Mouse (Mus musculus): ENCODE results near the gene Arl4a. TPM values are rescaled to one million over a fixed set of nuclear protein-coding genes. Genes with fewer than 3 reads are reported as not detected.

Gene Arl4a
- polyA plus RNA-seq, 3 experiments from 2014 or later: 83.7 to 93.0 (median 88.4) TPM

DNA sequence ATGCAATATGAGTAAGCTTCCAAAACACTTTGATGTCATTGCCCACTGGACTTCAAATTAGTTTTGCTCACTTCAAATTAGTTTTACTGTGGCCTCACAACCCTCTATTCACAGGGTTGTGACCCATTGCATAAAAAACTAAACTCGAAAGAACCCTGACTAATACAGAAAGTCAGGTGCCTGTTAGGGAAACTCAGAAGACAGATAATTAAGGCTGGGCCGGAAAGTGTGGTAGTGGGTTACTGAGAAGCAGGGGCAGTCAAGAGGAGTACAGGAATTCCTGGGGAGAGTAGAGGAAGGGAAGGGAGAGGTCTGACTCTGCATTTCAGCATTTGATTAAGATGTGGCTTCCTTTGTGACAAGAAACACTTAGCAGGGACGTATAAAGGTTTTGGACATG lies 29.4 kb downstream of the Arl4a start:
- peak; percentile 49 for ATAC-seq

- no peak for ATAC-seq
Observed at GRCm38 (mm10) chr12:40004766-40005165, 33.1 kb downstream of the Arl4a start.

GRCm38 (mm10) chr12:39998853-39999195 lies 39.0 kb downstream of the Arl4a start:
- ATAC-seq: no peak

GRCm38 (mm10) chr12:39998070-39998852 lies 39.6 kb downstream of the Arl4a start:
- ATAC-seq: no peak

DNA sequence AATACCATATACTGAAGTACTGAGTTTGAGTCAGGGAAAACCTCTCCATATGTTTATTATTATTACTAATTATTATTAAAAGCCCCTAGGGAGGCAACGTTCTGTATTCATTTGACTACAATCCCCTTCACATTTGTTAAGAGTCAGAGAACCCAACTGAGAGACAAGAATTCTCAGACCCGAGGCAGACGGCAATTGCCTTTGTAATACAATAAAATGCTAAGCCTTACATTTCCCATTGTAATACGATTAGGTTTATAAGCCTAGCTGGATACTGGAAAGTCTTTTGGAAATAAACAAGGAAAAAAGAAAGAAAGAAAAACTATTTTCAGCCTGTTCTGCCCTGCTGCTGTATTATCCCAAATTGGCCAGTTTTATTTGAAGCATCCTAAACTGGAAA lies 40.2 kb downstream of the Arl4a start:
- no peak for ATAC-seq

- no peak for ATAC-seq
Observed at GRCm38 (mm10) chr12:39996015-39996414, 41.8 kb downstream of the Arl4a start.

- ATAC-seq: no peak
Observed at GRCm38 (mm10) chr12:39995609-39996008, 42.2 kb downstream of the Arl4a start.

DNA sequence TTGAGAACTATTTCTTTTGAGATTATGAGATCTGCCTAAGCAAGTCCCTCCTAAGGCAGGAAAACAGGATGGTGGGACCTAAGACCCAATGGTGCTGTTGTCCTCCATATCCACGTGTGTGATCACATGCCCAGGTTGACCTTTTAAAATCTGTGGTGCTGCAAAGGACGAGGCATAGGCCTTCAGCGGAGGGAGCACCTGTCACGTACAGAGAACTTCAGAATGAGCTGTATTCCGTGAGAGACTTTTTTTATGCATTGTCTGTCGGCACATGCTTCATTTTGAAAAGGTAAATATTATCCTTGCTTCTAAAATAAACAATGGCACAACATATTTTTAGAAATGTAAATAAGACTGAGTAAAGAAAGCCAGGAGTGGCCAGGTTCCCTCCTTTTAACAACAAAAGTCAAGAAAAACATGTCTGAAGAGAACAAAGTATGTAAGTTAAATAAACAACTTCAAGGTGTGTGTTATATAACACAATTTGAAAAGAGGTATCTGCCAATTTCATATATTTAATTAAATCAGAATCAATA lies 45.0 kb downstream of the Arl4a start:
- ATAC-seq: no peak

- ATAC-seq: no peak
Observed at GRCm38 (mm10) chr12:39990830-39991780, 46.7 kb downstream of the Arl4a start.

GRCm38 (mm10) chr12:39989136-39989535 lies 48.7 kb downstream of the Arl4a start:
- no peak for ATAC-seq

DNA sequence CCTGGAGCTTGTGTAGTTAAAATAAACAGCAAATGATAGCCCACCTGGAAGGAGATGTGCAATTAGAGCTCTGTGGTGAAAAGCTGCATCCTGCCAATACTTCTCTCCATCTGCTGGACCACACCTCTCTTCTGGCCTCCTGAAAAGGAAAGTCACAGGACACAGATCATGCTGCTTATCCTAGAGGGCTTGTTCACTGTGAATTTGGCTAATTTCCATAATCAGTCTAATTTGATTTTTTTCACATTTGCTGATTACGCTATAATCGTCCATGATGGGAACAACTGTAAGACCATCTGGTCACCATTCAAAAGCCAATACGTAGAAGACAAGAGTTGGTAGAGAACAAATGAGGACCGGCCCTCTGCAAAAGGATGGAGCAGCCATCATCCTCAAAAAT lies 50.6 kb downstream of the Arl4a start:
- ATAC-seq: no peak

DNA sequence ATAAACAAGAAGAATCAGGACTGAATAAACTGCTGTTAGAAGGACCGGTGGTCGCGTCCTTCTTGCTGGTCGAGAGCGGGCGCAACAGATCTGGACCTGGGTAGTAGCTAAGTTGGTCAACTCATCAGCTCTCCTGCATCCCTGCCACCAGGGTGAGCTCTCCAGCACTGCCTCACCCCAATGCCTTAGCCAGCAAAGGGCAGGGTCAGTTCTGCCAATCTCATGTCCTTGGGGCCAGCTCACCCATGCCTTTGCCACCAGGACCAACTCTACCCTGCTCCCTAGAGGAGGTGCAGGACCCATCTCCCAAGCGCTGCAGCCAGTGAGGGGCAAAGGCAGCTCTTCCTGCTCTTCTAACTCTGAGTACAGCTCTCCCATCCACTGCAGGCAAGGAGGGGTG lies 52.2 kb downstream of the Arl4a start:
- no peak for ATAC-seq

- no peak for ATAC-seq
Observed at GRCm38 (mm10) chr12:39979792-39980191, 58.0 kb downstream of the Arl4a start.

DNA sequence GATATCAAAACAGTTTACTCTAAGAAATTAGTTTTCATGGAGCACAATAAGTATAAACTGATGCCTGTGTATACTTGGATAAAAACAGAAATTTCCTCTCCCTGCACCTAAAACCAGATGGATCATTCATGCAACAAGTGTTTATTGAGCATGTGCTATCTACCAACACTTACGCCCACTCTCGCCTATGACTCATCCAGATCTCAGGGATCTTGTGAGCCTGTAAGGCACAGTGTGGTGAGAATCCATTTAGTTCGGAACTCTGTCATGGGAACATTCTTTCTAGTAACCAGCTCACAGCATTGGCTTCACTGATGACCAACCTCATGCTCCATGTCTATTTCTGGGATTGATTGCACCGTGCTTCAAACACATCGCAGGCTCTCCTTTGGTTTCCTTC lies 58.8 kb downstream of the Arl4a start:
- ATAC-seq: no peak

GRCm38 (mm10) chr12:39977996-39978590 lies 59.7 kb downstream of the Arl4a start:
- no peak for ATAC-seq

GRCm38 (mm10) chr12:39976426-39976825 lies 61.4 kb downstream of the Arl4a start:
- no peak for ATAC-seq

DNA sequence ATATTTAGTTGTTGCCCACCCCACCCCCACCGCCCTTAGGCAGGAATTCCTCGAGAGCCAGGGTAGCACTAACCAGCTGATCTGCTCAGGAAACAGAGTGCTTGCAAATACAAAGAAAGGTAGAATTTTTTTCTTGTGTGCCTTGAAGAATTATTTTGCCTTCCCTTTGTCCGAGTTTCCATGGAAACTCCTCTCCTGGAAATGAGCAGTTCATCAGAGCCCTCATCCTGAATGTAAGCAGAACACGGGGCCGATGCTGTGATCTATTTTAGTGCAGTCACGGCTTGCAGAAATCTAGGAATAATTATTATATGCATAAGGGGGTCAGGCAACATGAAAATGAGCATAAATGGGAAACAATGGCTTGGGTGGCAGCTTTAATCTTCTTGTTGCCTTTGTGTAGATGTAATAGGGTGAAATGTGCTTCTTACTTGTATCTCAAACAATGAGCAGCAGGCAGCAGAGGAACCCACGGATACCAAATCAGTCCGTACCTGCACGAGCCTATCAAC lies 61.9 kb downstream of the Arl4a start:
- ATAC-seq: no peak

DNA sequence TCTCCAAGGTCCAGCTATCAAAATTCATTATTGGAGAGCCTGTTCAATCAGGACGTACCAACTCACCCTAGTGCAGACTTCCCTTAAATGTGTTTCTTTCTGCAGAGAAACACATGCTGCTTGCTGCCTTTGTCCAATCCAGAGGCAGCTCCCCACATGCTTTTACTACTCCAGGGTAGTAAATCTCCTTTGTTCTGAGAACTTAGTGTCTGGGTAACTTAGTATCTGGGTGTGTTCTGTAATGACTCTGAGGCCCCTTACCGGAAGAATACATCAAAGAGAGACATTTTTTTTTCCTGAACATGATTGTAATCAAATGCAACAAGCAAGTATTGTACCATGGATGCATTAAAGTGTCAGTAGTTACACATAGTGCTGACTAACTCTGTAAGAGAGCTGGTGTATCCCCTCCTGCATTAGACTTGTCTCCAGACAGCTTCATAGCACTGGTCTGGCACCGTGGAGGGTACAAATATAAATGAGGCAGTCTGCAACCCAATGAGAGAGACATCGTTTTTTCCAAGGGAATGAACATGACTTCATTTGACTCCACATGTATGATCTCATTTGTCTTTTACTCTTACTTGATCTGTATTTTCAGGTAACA lies 62.7 kb downstream of the Arl4a start:
- peak; percentile 63 for ATAC-seq

DNA sequence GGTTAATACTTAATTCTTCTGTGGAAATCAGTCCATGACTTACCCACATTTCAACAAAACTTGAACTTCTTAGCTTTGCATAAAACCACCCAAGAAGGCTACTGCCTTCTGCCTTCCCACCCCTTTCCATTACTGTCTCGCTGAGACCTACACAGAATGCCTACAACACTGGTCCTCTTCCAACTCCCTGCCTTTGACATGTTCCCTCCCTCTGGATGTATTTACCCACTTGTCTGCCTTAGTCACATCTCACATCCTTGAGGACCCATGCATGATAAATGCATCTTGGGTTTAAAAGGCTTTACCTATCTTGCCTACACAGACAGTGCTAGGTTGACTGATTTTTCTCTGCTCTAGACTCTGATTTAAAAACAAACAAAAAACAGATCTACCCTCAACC lies 63.6 kb downstream of the Arl4a start:
- ATAC-seq: no peak

GRCm38 (mm10) chr12:39969500-39969899 lies 68.3 kb downstream of the Arl4a start:
- no peak for ATAC-seq

- ATAC-seq: no peak
Observed at GRCm38 (mm10) chr12:39968109-39968508, 69.7 kb downstream of the Arl4a start.

- no peak for ATAC-seq
Observed at GRCm38 (mm10) chr12:39959166-39959565, 78.7 kb downstream of the Arl4a start.
